Mouse (Mus musculus): ENCODE data around the gene Gpr4. TPM values are rescaled to one million over a fixed set of nuclear protein-coding genes. Genes with fewer than 3 reads are reported as not detected.

The Gpr4 gene
- polyA plus RNA-seq, 1 experiment from 2014 or later = 1.8 TPM

DNA sequence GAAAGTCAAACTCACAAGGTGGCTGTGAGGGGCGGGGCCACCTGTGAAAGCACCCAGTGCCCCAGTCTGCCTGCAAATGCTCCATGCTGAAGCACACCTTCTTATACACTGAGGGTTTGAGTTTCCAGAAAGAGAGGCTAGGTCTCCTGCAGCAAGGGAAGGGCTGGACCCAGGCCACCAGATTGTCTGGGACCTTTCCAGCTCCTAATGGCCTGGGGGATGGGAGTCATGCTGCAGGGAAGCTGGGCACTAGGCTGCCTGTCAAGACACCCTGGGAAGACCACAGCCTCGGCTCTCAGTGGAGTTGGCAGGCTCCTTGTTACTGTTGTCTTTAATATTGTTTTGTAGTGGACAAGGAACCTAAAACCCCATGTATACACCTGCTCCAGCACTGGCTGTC is 24.1 kb downstream of the Gpr4 start:
- DNase-seq (ENCODE audit: low spot score) = no peak
- H3K4me1 ChIP-seq = peaks cover 44% of the 10 kb centered on the region
- 0 out of 2 replicates have a peak overlapping the region, but pooled peaks have one; percentile 25 for H3K27ac ChIP-seq

DNA sequence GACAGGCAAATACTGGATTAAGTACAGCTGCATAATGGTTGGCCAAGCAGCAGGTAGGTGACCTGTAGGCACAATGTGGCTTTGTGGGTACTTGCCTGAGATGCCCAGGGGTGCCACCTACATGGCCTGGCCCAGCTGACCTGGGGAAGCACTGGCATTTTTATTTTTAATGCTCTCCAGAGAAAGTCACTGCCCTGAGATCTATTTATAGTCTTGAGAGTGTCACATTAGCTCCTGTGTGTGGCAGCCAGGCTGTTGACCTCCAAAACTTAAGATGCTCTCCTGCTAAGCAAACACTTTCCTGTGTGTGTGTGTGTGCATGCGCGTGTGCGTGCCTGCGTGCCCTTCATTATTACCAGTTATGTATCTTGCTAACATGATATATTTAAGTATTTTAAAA is 26.0 kb downstream of the Gpr4 start:
- no peaks in the 10 kb centered on the region for H3K27me3 ChIP-seq (ENCODE audit: insufficient read depth, poor library complexity, severe bottlenecking)
- no peaks in the 10 kb centered on the region for H3K9me3 ChIP-seq
- 76% methylated on average over 4 of the region's 4 CpGs for WGBS
- H3K4me1 ChIP-seq = peaks cover 44% of the 10 kb centered on the region
- no peak overlapping the region for H3K4me3 ChIP-seq
- H3K36me3 ChIP-seq = peaks cover 11% of the 10 kb centered on the region
- no peak for DNase-seq (ENCODE audit: low spot score)
- peak overlapping the region; percentile 81 for H3K27ac ChIP-seq

More for the DNA sequence above, 24.1 kb downstream of the Gpr4 start:
- no peaks in the 10 kb centered on the region for H3K27me3 ChIP-seq (ENCODE audit: insufficient read depth, poor library complexity, severe bottlenecking)
- H3K4me3 ChIP-seq = no peak overlapping the region
- WGBS = 72% methylated on average over 2 of the region's 2 CpGs
- H3K36me3 ChIP-seq = peaks cover 25% of the 10 kb centered on the region
- no peaks in the 10 kb centered on the region for H3K9me3 ChIP-seq

DNA sequence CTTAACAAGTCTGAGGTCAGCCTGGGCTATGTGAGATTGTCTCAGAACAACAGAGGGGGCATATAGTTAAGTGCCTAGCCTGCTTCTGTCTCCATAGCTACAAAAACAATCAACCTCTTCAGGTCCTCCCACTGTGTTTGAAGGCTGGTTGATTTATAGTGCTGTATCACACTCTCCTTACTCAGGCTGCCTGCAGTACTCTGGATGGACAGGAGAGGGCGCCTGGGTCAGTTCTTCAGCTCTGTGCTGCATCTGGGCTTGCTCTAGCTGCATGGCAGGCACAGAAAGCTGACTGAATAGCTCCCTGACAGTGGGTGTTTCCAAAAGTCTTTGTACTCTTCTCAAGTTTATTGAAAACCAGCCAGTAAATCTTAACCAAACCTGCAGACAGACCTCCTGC is 27.1 kb downstream of the Gpr4 start:
- Histone ChIP-seq H3K9me3 (no peaks in the 10 kb centered on the region), H3K27me3 (ENCODE audit: insufficient read depth, poor library complexity, severe bottlenecking) (no peaks in the 10 kb centered on the region), H3K27ac (peak overlapping the region; percentile 81), H3K4me3 (no peak overlapping the region), H3K36me3 (peaks cover 9% of the 10 kb centered on the region; the same call in 1 of the 2 replicates), H3K4me1 (peaks cover 44% of the 10 kb centered on the region)
- DNase-seq (ENCODE audit: low spot score) = peak; percentile 93
- 0% methylated on average over 1 of the region's 1 CpGs for WGBS

DNA sequence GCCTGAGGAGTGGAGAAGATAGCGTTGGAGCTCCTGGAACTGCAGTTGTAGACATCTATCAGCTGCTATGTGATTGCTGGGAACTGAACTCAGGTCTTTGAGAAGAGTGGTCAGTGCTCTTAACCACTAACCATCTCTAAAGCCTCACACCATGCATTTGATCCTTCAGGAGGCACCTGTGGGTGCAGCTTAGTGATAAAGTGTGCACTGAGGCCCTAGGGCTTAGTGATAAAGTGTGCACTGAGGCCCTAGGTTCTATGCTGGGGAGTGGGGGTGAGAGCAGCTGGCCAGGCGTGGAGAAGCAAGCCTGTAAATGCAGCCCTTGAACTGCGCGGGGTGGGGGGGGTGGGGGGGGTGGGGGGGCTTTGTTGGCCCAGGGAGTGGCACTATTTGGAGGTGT is 27.6 kb downstream of the Gpr4 start:
- H3K4me3 ChIP-seq = no peak overlapping the region
- no peaks in the 10 kb centered on the region for H3K9me3 ChIP-seq
- peak overlapping the region; percentile 81 for H3K27ac ChIP-seq
- H3K4me1 ChIP-seq = peaks cover 39% of the 10 kb centered on the region
- DNase-seq (ENCODE audit: low spot score) = peak; percentile 89
- no peaks in the 10 kb centered on the region for H3K27me3 ChIP-seq (ENCODE audit: insufficient read depth, poor library complexity, severe bottlenecking)
- H3K36me3 ChIP-seq = peaks cover 15% of the 10 kb centered on the region
- 61% methylated on average over 2 of the region's 4 CpGs for WGBS

DNA sequence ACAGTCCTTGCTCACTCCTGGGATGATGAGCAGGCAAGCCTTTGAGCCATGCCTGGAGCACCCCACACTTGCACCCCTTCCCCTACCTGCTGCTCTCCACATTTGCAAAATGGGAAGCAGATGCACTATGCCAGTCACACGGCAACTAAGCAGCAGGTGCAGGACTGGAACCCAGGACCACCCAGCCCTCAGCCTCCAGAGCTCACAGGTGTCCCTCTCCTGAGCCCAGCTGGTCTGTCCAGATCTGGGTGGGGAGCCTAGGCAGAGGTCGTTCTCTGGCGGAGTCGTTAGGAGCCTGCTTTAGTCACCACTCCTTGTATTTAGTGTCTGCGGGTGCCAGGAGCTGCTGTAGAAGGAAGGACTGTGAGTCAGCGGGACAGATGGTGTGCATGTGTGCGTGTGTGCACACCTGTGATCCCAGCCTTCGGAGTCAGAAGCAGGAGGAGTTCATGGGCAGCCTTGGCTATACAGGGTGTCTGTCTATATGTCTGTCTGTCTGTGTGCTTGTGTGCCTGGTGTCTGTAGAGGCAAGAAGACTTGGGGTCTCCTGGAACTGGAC is 28.6 kb downstream of the Gpr4 start:
- Histone ChIP-seq H3K4me3 (no peak overlapping the region), H3K9me3 (no peaks in the 10 kb centered on the region), H3K4me1 (peaks cover 32% of the 10 kb centered on the region), H3K36me3 (peaks cover 25% of the 10 kb centered on the region), H3K27me3 (ENCODE audit: insufficient read depth, poor library complexity, severe bottlenecking) (no peaks in the 10 kb centered on the region), H3K27ac (peak overlapping the region; percentile 43)
- WGBS = 84% methylated on average over 8 of the region's 8 CpGs
- no peak for DNase-seq (ENCODE audit: low spot score)

DNA sequence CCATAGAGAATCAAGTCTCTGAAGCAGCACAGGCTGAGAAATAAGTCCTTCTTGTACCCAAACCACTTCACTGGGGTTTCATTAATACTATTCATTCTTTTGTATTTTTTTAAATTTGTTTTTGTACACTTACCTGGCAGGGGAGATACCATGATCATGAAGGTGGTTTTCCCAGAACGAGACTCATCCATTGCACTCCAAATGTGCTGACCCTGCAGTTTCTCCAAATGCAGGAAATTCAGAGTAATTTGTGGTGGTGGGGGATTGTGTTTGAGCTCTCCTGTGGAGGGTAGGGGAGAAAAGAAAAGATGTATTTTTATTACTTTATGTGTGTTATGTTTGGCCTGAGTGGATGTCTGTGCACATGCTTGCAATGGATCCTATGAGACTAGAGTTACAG is 29.7 kb downstream of the Gpr4 start:
- Histone ChIP-seq H3K4me1 (peaks cover 24% of the 10 kb centered on the region), H3K36me3 (peaks cover 35% of the 10 kb centered on the region), H3K9me3 (no peaks in the 10 kb centered on the region), H3K27me3 (ENCODE audit: insufficient read depth, poor library complexity, severe bottlenecking) (no peaks in the 10 kb centered on the region), H3K4me3 (no peak overlapping the region), H3K27ac (no peak overlapping the region)
- DNase-seq (ENCODE audit: low spot score) = no peak
- WGBS = 90% methylated on average over 1 of the region's 1 CpGs

DNA sequence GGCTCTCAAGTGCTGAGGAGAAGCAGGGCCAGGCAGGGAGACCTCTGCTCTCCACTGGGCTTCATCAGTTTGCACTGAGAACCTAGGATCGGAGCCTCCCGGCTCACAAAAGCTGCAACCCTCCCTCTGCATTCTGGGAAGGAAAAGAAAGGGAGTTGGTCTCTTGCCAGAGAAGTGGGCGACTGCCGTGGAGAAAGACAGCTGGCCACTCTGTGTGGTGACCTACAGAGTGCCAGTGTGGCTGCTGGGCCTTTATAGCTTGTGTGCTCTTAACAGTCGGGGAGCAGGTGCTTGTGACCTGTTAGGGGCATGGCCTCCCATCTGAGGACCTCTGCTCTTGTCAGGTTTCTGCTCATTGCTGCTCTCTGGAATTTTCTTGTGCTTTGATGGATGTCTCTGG is 31.5 kb downstream of the Gpr4 start:
- Histone ChIP-seq H3K36me3 (peaks cover 44% of the 10 kb centered on the region), H3K9me3 (no peaks in the 10 kb centered on the region), H3K27ac (no peak overlapping the region), H3K27me3 (ENCODE audit: insufficient read depth, poor library complexity, severe bottlenecking) (no peaks in the 10 kb centered on the region), H3K4me1 (peaks cover 12% of the 10 kb centered on the region), H3K4me3 (no peak overlapping the region)
- 87% methylated on average over 5 of the region's 5 CpGs for WGBS
- no peak for DNase-seq (ENCODE audit: low spot score)

DNA sequence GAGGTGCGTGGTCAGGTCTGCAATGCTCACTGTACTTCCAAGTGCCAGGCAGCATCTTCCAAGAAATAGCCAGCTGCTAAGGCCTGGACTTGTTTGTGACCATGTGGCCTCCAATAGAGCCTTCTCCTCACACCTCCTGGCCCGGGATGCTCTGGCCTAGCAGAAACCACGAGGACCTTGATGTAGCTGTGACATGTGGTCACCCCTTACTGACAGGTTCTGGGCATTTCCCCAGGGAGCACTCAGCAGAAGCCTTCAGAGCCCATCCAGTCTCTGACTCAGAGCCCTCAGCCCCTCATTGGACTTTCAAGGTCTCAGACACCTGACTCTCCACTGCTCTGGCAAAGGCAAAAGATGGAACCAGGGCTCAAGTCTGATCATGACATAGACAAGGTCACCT is 32.7 kb downstream of the Gpr4 start:
- Histone ChIP-seq H3K36me3 (peaks cover 44% of the 10 kb centered on the region), H3K4me3 (no peak overlapping the region), H3K9me3 (no peaks in the 10 kb centered on the region), H3K4me1 (peaks cover under 1% of the 10 kb centered on the region; the same call in 1 of the 2 replicates), H3K27me3 (ENCODE audit: insufficient read depth, poor library complexity, severe bottlenecking) (no peaks in the 10 kb centered on the region), H3K27ac (no peak overlapping the region)
- WGBS = 80% methylated on average over 3 of the region's 3 CpGs
- no peak for DNase-seq (ENCODE audit: low spot score)

DNA sequence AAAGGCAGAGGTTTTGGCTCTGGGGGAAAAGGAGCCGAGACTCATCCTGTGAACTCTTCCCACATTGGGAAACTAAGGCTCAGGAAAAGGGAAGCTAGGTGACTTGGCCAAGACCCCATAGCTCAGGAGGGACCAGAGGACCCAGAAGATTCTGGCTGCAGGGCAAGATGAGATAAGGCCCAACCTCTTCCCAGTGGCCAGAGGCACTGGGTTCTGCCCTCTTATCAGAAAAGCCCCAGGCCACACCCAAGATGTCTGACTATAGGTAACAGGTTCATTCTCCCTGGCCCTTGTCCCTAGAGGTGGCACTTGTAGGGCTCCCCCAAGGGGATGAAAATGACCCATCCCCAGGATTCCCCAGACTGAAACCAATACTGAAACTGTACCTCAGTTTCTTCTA is 34.5 kb downstream of the Gpr4 start:
- WGBS = 83% methylated on average over 1 of the region's 1 CpGs
- Histone ChIP-seq H3K4me1 (no peaks in the 10 kb centered on the region; the same call in 1 of the 2 replicates), H3K27me3 (ENCODE audit: insufficient read depth, poor library complexity, severe bottlenecking) (no peaks in the 10 kb centered on the region), H3K36me3 (peaks cover 39% of the 10 kb centered on the region), H3K4me3 (no peak overlapping the region), H3K27ac (peak overlapping the region; percentile 4; the same call in 1 of the 2 replicates), H3K9me3 (no peaks in the 10 kb centered on the region)
- DNase-seq (ENCODE audit: low spot score) = peak; percentile 77

DNA sequence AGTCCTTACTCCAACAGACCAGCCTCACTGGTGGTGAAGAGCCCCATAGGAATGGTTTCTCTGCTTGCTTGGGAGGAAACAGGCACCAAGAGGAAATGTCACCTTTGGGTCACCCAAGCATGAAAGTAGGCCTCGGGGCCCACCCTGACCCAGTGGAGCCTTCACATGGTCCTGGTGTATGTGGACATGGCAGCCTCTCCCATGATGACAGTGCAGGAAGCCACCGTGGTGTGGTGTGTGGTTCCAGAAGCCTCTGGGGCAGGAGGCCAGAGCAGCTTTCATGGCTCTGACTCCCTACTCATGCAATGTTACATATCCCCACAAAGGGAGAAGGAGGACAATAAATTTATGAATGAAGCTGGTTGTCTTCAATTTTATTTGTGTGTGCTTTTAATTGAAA is 35.2 kb downstream of the Gpr4 start:
- H3K27me3 ChIP-seq (ENCODE audit: insufficient read depth, poor library complexity, severe bottlenecking) = no peaks in the 10 kb centered on the region
- H3K4me1 ChIP-seq = no peaks in the 10 kb centered on the region; the same call in 1 of the 2 replicates
- 90% methylated on average over 2 of the region's 2 CpGs for WGBS
- peak overlapping the region; percentile 4; the same call in 1 of the 2 replicates for H3K27ac ChIP-seq
- peak; percentile 73 for DNase-seq (ENCODE audit: low spot score)
- no peaks in the 10 kb centered on the region for H3K9me3 ChIP-seq
- no peak overlapping the region for H3K4me3 ChIP-seq
- H3K36me3 ChIP-seq = peaks cover 39% of the 10 kb centered on the region

DNA sequence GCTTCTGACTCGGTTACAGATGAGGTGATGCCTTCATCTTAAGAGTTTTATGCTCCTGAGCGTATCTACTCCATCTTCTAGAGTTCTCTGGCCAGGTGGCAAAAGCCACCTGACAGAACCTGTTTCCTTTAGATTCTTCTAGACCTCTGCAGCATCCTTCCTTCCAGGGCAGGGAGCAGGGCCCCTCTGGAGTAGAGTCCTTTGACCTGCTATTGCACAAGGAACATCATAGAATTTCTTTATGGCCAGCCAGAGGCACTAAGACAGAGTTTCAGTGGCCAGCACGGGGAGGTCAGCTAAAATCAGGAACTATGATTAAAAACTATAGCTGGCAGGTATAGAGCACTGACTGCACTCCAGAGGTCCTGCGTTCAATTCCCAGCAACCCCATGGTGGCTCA is 39.7 kb downstream of the Gpr4 start:
- WGBS = 86% methylated on average over 4 of the region's 4 CpGs
- H3K4me1 ChIP-seq = 0 out of 2 replicates have a peak, but pooled peaks cover 2% of the 10 kb centered on the region

DNA sequence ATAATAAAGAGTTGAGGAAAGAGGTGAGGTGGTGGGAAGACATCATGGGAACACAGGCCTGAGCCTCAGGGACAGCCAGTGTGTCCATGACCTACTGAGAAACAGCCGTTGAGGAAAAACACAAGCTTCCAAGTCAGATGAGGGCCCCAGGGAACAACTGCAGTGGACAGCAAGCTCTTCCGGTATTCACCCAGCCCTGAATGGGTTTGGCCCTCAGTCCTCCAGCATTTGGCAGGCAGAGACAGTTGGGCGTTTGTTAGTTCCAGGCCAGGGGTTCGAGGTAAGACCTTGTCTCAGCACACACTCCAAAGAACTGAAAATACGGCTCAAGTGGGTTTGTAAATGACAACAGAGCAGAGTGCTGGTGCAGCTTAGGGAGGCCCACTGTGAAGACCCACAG is 41.1 kb downstream of the Gpr4 start:
- peaks cover 9% of the 10 kb centered on the region; the same call in 1 of the 2 replicates for H3K4me1 ChIP-seq
- peaks cover 41% of the 10 kb centered on the region for H3K36me3 ChIP-seq
- H3K4me3 ChIP-seq = no peak overlapping the region
- H3K9me3 ChIP-seq = no peaks in the 10 kb centered on the region; the same call in 1 of the 2 replicates
- H3K27me3 ChIP-seq (ENCODE audit: insufficient read depth, poor library complexity, severe bottlenecking) = no peaks in the 10 kb centered on the region
- WGBS = 58% methylated on average over 5 of the region's 5 CpGs
- no peak overlapping the region for H3K27ac ChIP-seq
- no peak for DNase-seq (ENCODE audit: low spot score)

More for the DNA sequence above, 39.7 kb downstream of the Gpr4 start:
- no peaks in the 10 kb centered on the region for H3K27me3 ChIP-seq (ENCODE audit: insufficient read depth, poor library complexity, severe bottlenecking)
- H3K4me3 ChIP-seq = no peak overlapping the region
- H3K9me3 ChIP-seq = no peaks in the 10 kb centered on the region; the same call in 1 of the 2 replicates
- H3K36me3 ChIP-seq = peaks cover 35% of the 10 kb centered on the region
- no peak for DNase-seq (ENCODE audit: low spot score)
- no peak overlapping the region for H3K27ac ChIP-seq

DNA sequence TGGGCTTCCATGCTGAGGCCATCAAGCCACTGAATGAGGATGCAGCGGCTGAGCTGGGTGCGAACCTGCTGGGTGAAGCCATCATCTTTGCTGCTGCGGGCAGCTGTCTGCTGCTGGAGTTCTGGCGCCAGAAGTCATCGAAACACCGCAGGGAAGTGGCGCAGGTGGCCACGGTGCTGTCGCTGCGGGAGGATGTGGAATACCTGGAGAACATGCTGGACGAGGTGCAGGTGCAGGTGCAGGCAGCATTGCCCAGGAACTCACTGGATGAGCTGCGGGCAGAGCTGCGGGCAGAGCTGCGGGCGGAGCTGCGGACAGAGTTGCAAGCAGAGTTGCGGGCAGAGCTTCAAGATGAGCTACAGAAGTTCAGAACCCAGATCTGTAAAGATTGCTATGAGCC is 43.1 kb downstream of the Gpr4 start:
- DNase-seq (ENCODE audit: low spot score) = no peak
- no peaks in the 10 kb centered on the region for H3K27me3 ChIP-seq (ENCODE audit: insufficient read depth, poor library complexity, severe bottlenecking)
- WGBS = 84% methylated on average over 17 of the region's 17 CpGs
- 0 out of 2 replicates have a peak overlapping the region, but pooled peaks have one; percentile 12 for H3K4me3 ChIP-seq
- peaks cover 9% of the 10 kb centered on the region; the same call in 1 of the 2 replicates for H3K4me1 ChIP-seq
- H3K36me3 ChIP-seq = peaks cover 58% of the 10 kb centered on the region
- no peak overlapping the region for H3K27ac ChIP-seq
- H3K9me3 ChIP-seq = no peaks in the 10 kb centered on the region; the same call in 1 of the 2 replicates

Measured in heart, embryonic 10.5 days (tissue).